Mouse (Mus musculus) lung, adult 2 months (tissue): ENCODE data around the gene Agr3.

Source experiments
- CTCF ChIP-seq: fragments of 200-500 bp; IDR thresholded peaks from 2 replicates; pipeline ENCODE4 v1.5.1; 2011; ENCODE audit warnings: mild to moderate bottlenecking, low read length, control low read depth; ENCODE audit not compliant: insufficient read depth
- POLR2A ChIP-seq: fragments of 200-500 bp; IDR thresholded peaks from 2 replicates; pipeline ENCODE4 v1.6.1; 2011; ENCODE audit warnings: low read depth, mild to moderate bottlenecking, control low read depth, low read length, borderline replicate concordance; ENCODE audit errors: extremely low read depth

- TF ChIP-seq POLR2A (no peak), CTCF (no peak)
Observed at GRCm38 (mm10) chr12:35979625-35980024, 54.2 kb downstream of the Agr3 start.
